Mouse (Mus musculus) T-cell, adult 2 months (primary cell): ENCODE data around the gene Add3.

Experiments used
- DNase-seq: peaks from one replicate; pipeline ENCODE4 v3.0.0; 2022; ENCODE audit warnings: low spot score

Add3 gene

GRCm38 (mm10) chr19:53130399-53131175, 9.7 kb upstream of the Add3 start:
- DNase-seq = no peak

- no peak for DNase-seq
Observed at GRCm38 (mm10) chr19:53132471-53132870, 7.8 kb upstream of the Add3 start.

- no peak for DNase-seq
Observed at GRCm38 (mm10) chr19:53136336-53137090, 3.7 kb upstream of the Add3 start.

- DNase-seq = no peak
Observed at GRCm38 (mm10) chr19:53137116-53137670, 3.0 kb upstream of the Add3 start.

GRCm38 (mm10) chr19:53140804-53141250, 584 bp downstream of the Add3 start:
- no peak for DNase-seq

GRCm38 (mm10) chr19:53141251-53142072, 1.2 kb downstream of the Add3 start:
- peak; percentile 52 for DNase-seq

GRCm38 (mm10) chr19:53142190-53143107, 2.2 kb downstream of the Add3 start:
- DNase-seq = peak; percentile 100

- DNase-seq = peak; percentile 34
Observed at GRCm38 (mm10) chr19:53143108-53143971, 3.1 kb downstream of the Add3 start.

- DNase-seq = no peak
Observed at GRCm38 (mm10) chr19:53145075-53145474, 4.8 kb downstream of the Add3 start.

GRCm38 (mm10) chr19:53149381-53149780, 9.1 kb downstream of the Add3 start:
- DNase-seq = no peak

GRCm38 (mm10) chr19:53152451-53152850, 12.2 kb downstream of the Add3 start:
- no peak for DNase-seq

GRCm38 (mm10) chr19:53153096-53153495, 12.9 kb downstream of the Add3 start:
- DNase-seq = no peak

- no peak for DNase-seq
Observed at GRCm38 (mm10) chr19:53154156-53154555, 13.9 kb downstream of the Add3 start.

- no peak for DNase-seq
Observed at GRCm38 (mm10) chr19:53156361-53156760, 16.1 kb downstream of the Add3 start.

- DNase-seq = no peak
Observed at GRCm38 (mm10) chr19:53157176-53157575, 16.9 kb downstream of the Add3 start.

GRCm38 (mm10) chr19:53159351-53159750, 19.1 kb downstream of the Add3 start:
- no peak for DNase-seq

GRCm38 (mm10) chr19:53162927-53163326, 22.7 kb downstream of the Add3 start:
- no peak for DNase-seq

- no peak for DNase-seq
Observed at GRCm38 (mm10) chr19:53164645-53165044, 24.4 kb downstream of the Add3 start.

GRCm38 (mm10) chr19:53165305-53166240, 25.3 kb downstream of the Add3 start:
- DNase-seq = no peak
